Mouse (Mus musculus) G1E (cell line): ENCODE measurements at regions not wholly inside any gene's neighbourhood (a gene's known extent, or its start where the extent isn't known, plus 50 kb on each side); places are given as distances from the start of the nearest gene placed in this dataset.

Experiments
- CTCF ChIP-seq: IDR thresholded peaks from 2 replicates; pipeline ENCODE4 v1.5.1; 2012; ENCODE audit warnings: low read depth, low read length, inconsistent platforms, mixed read lengths
- GATA1 ChIP-seq: IDR thresholded peaks from 2 replicates; pipeline ENCODE4 v1.6.1; 2012; ENCODE audit warnings: borderline replicate concordance, low read length, inconsistent platforms, mixed read lengths
- GATA2 ChIP-seq: IDR thresholded peaks from 2 replicates; pipeline ENCODE4 v1.6.1; 2012; ENCODE audit warnings: low read depth, low read length, inconsistent platforms, borderline replicate concordance
- POLR2AphosphoS5 ChIP-seq: IDR thresholded peaks from 2 replicates; pipeline ENCODE4 v1.6.1; 2012; ENCODE audit warnings: low read depth, low read length, inconsistent platforms; ENCODE audit not compliant: insufficient replicate concordance

GRCm38 (mm10) chr8:115402471-115403197 is 305.0 kb downstream of the Maf start:
- TF ChIP-seq CTCF (no peak), GATA2 (no peak), POLR2AphosphoS5 (no peak), GATA1 (no peak)
